Mouse (Mus musculus): ENCODE data around the gene Cdc14b. TPM values are rescaled to one million over a fixed set of nuclear protein-coding genes. Genes with fewer than 3 reads are reported as not detected.

Gene Cdc14b
- total RNA-seq, 2 experiments from 2014 or later = 9.9 to 11.3 TPM

DNA sequence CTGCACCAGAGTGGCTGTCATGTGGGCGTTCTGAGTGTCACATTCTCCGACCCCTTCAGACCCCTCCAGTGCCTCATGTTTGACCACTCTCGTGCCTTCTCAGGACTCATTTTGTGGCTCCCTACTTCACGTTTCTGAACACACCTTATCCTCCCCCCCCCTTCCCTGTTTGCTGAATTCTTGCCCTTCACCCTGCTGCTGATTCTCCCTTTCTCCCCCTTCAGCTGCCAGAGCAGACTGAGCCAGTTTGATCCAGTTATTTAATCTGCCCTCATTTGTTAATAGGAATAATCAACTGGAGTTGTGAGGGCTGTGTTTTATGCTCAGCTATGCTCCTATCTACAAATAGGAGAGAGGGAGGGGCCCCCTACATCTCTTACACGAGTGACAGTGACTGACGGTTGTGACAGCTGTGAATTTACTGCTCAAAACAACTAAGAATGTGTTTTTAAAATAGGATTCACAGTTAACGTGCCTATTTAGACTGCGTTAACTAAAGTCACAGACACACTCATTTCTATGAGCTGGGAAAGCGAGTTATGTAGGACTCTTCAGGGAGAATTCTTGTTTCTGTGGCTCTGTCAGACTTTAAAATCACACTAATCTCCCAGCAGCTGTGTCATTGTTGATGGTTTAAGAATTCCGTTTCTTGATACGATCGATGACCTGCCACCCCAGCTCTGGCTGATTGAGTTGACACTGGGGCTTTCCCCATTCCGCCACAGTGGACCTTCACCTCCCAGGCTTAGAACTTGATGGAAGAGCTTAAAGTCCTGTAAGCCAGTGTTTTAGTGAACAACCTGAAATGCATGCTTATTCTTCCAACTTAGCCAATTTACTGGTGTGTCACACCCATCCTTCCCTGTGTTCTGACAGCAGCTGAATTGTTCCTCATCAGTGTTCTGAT is 96.1 kb downstream of the Cdc14b start:
- DNase-seq = no peak

GRCm38 (mm10) chr13:64178000-64178399 is 97.1 kb downstream of the Cdc14b start:
- DNase-seq = no peak

GRCm38 (mm10) chr13:64169746-64170145 is 105.3 kb downstream of the Cdc14b start:
- no peak for DNase-seq

DNA sequence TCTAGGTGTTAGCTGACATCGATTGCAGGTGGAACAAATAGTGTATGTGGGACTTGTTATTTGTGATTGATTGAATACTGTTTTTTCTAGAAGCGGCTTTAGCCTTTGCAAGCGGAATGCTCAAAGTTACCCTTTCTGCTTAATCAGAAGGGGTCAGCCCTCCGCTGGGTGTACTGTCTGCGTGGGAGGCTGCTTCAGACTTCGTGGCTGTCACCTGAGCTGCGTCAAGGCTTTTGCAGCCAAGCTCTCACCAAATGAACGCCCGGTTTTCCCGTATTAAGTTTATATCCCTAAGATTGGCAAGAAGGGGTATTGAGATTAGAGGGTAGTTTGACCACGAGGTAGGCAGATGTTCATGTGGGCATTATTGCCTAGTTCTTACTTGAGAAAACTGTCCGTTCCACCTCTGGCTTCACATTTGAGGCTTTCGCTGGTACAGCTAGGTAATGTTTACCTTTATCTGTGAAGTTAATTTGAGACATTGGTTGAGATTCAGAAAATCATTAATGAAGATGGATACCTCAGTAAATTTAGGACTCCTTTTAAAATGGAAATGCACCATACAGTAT is 111.9 kb downstream of the Cdc14b start:
- DNase-seq = no peak

DNA sequence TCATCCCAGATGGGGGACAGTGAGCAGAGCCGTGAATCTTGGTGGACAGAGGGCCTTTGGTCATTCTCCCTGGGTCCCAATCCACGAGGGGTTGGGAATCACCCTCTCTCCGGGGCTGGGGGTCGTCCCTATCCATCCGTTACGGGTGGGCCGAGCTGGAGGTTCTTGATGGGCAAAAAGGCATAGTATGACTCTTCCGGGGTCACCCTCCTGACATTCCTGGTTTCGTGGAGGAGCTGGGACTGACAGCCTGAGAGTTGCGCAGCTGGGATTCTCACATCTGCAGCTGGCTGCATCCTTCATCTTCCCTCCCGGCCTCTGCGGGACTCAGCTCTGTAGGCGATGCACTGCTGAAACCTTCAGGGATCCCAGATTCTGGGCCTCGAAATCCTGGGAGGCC is 112.5 kb downstream of the Cdc14b start:
- peak in 1 of 2 experiments; percentile 26 for DNase-seq

DNA sequence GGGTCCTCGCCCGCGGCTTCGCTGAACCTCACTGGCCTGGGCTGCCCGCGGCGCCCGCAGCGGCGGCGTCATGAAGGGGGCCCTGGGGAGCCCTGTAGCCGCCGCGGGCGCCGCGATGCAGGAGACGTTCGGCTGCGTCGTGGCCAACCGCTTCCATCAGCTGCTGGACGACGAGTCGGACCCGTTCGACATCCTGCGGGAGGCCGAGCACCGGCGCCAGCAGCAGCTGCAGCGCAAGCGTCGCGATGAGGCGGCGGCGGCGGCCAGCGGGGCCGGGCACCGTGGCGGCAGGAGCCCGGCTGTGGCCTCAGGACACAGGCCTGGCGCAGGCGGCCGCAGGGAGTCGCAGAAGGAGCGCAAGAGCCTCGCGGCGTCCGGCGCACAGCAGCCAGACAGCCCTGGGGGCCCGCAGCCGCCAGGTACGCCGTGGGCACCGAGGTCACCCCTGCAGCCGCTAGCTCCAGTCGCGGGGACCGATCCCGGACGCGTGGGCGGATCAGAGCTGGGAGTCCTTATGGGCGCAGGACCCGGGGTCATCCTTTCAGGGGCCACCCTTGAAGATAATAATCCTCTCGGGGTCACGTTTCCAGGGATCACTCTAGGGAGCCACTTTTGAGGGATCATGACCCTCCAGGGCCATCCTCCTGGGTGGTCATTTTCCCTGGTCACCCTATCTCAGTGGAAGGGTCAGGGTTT is 113.0 kb downstream of the Cdc14b start:
- no peak for DNase-seq

DNA sequence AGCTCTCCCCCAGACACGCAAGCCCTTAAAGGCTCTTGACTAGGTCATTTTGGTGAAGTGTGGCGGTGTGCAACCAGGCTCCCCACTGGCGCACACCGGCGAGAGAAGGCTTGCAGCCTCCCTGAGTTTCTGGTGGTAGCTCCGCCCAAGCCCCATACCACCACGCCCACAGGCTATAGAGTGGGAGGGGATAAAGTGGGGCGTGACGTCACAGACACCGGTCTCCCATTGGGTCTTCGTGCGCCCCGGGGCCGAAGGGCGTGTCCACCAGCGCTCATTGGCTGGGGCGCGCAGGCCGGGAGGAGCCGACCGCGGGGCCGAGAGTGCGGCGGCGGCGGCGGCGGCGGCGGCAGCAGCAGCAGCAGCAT is 113.6 kb downstream of the Cdc14b start, which contains the start of gene Habp4:
Habp4 (plus strand) TSS at position 277 of the 368 bp plus-strand sequence.
- peak; percentile 99 for DNase-seq

- DNase-seq = no peak
Measured at GRCm38 (mm10) chr13:64156966-64157365, 118.1 kb downstream of the Cdc14b start.

- DNase-seq = no peak
Measured at GRCm38 (mm10) chr13:64155171-64155571, 119.9 kb downstream of the Cdc14b start.

GRCm38 (mm10) chr13:64154651-64155050 is 120.4 kb downstream of the Cdc14b start:
- DNase-seq = no peak

GRCm38 (mm10) chr13:64153751-64154267 is 121.3 kb downstream of the Cdc14b start:
- DNase-seq = peak; percentile 75 to 76

DNA sequence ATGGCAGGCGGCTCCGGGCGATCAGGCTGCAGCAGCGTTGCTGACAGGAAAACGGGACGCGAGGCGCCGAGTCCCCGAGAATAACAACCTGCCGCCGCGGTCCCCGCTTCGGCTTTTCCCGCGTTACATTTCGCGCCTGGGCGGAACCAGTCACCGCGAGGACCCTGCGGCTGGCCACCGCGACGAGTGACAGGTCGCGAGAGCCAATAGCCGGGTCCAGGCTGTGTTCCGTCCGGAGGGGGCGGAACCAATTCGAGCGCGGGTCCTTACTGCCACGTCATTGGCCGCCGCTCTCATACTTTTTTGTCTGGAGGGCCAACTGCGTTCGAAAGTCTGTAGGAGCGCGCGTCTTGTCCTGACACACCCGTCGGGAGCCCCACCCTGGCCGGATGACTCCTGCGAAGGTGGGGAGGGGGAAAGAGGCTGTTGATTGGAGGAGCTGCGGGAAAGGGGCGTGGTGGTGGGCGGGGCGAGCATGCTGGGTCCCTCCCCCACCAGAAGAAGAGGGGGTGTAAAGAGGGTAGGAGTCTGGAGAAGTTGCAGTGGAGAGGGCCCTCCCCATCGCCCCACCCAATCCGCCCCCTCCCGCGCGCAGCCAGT is 121.9 kb downstream of the Cdc14b start, which contains the start of gene Zfp367:
Zfp367 (minus strand) TSS at position 120 of the 600 bp plus-strand sequence.
- DNase-seq = peak; percentile 98

DNA sequence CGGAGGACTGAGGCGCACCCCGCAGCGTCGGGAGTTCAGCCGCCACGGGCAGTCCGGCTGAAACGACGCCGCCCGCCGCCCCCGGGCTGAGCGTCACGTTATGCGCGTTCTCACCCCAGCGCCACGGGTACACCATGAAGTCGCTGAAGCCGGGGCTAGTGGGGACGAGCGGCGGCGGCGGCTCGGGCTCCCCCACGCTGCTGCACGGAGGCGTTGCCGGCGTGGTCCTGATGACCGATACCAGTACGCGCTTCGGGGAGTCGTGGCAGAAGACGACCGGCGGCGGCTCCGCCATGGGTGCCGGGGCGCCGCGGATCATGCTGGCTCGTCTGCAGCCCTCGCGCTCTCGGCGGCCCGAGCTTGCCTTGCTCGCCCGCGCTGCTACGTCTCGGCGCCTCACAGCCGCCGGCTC is 122.4 kb downstream of the Cdc14b start:
- DNase-seq = no peak

DNA sequence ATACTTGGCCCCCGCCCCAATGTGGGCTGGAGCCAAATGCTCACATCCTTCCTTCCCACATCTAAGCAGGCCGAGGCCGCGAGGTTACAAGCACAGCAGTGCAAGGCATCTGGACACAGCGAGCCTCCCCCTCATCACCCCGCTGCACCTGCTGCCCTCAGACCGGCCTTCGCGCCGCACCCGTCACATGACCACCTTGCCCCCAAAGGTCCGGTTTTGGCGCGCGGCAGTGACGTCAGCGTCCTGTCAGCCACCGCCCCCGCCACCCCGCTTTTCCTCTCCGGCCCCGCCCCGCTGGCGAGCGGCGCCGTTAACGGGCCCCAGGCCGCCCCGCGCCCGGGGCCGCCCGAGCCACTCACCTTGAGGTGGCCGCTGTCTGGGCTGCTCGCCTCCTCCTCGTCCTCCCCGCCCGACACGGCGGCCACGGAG is 122.8 kb downstream of the Cdc14b start:
- peak; percentile 91 to 94 for DNase-seq

DNA sequence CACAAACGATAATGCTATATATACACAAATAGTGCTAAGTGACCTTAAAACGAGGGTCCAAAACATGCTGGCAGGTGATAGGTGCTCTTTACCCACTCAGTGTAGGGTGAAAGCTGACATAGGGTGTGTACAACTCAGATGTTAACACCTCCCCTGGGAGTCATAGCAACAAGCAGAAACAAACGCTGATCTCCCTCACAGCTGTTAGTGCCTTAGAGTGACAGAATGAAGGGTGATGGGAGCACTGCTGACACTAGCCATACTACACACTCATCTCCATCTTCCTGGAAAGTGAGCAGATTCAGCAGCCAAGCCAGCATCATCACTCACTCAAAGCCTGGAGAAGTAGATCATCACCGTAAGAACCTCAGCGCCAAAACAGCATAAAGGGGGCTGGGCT is 125.0 kb downstream of the Cdc14b start:
- no peak for DNase-seq

Other genes starting within 250 kb of the Cdc14b start
- gene Hsd17b3, start 186.1 kb downstream of the Cdc14b start, total RNA-seq (2021) = 1 to 10 TPM; 1.2 to 1.4 TPM
- 1 to 10 TPM; 5.9 to 7.8 TPM for gene Slc35d2, start 145.9 kb downstream of the Cdc14b start, total RNA-seq (2021)
- 10 to 100 TPM; 23.7 to 32.5 TPM for gene Zfp367, start 122.1 kb downstream of the Cdc14b start, total RNA-seq (2021)
- gene Habp4, start 113.5 kb downstream of the Cdc14b start, total RNA-seq (2021) = 10 to 100 TPM; 25.8 to 27.3 TPM
- gene Aaed1, start 37.4 kb upstream of the Cdc14b start, total RNA-seq (2021) = 10 to 100 TPM; 34.1 to 50.3 TPM
- gene Ctsl, start 95.6 kb upstream of the Cdc14b start, total RNA-seq (2021) = 100 to 1,000 TPM; 206 to 799 TPM
- 1 to 10 TPM; 2.0 to 5.4 TPM for gene Cdk20, start 157.0 kb upstream of the Cdc14b start, total RNA-seq (2021)
- not detected for gene Fam240b, start 222.5 kb upstream of the Cdc14b start, total RNA-seq (2021)